Mouse (Mus musculus) lung, postnatal 0 days (tissue): ENCODE data around the gene Map1lc3b. TPM values are rescaled to one million over a fixed set of nuclear protein-coding genes. Genes with fewer than 3 reads are reported as not detected.
A peak's percentile ranks its signal among the peaks of the same experiment; 100 is the strongest.

Source experiments
- ATAC-seq: fragments of 200-750 bp; cut with Nextera tagmentation; 2 replicates; pipeline ENCODE4 v1.8.0; 2017; ENCODE audit warnings: moderate library complexity
- DNase-seq: peaks from one replicate; pipeline ENCODE4 v3.0.0-alpha.2; 2016; ENCODE audit warnings: low spot score
- H3K27ac ChIP-seq: fragments of 300-500 bp; sonication (generic); 2 replicates; pipeline ENCODE4 v1.5.1; 2014; ENCODE audit warnings: antibody characterized with exemption, mild to moderate bottlenecking, low read length, mixed read lengths
- H3K27me3 ChIP-seq: fragments of 300-500 bp; sonication (generic); replicated peaks from 2 replicates; pipeline ENCODE4 v1.6.1; 2014; ENCODE audit warnings: low read length, mixed read lengths; ENCODE audit not compliant: insufficient read depth
- H3K36me3 ChIP-seq: fragments of 300-500 bp; sonication (generic); 2 replicates; pipeline ENCODE4 v1.6.1; 2014; ENCODE audit warnings: low read length, mixed read lengths; ENCODE audit not compliant: insufficient read depth
- H3K4me1 ChIP-seq: fragments of 300-500 bp; sonication (generic); 2 replicates; pipeline ENCODE4 v1.6.1; 2014; ENCODE audit warnings: antibody characterized with exemption, low read depth, low read length, mixed read lengths; ENCODE audit not compliant: insufficient read depth
- H3K4me2 ChIP-seq: fragments of 300-500 bp; sonication (generic); replicated peaks from 2 replicates; pipeline ENCODE4 v1.6.1; 2014; ENCODE audit warnings: low read depth, mild to moderate bottlenecking, low read length, moderate library complexity, mixed read lengths
- H3K4me3 ChIP-seq: fragments of 300-500 bp; sonication (generic); 2 replicates; pipeline ENCODE4 v1.5.1; 2014; ENCODE audit warnings: low read depth, low read length
- H3K9ac ChIP-seq: fragments of 300-500 bp; sonication (generic); replicated peaks from 2 replicates; pipeline ENCODE4 v1.6.1; 2014; ENCODE audit warnings: low read depth, mild to moderate bottlenecking
- H3K9me3 ChIP-seq: fragments of 300-500 bp; sonication (generic); 2 replicates; pipeline ENCODE4 v1.6.1; 2016; ENCODE audit warnings: low read length, mixed read lengths
- CTCF ChIP-seq: IDR thresholded peaks from 2 replicates; pipeline ENCODE4 v1.5.1; 2016; ENCODE audit warnings: antibody characterized with exemption, mild to moderate bottlenecking
- EP300 ChIP-seq: IDR thresholded peaks from 2 replicates; pipeline ENCODE4 v1.6.1; 2016; ENCODE audit warnings: antibody characterized with exemption, mild to moderate bottlenecking, control low read depth
- WGBS: fragments of 180-500 bp; shearing (Covaris S2); extraction: QIAGEN DNeasy Blood & Tissue Kit; methylation state at CpG from one replicate; pipeline ENCODE4 v1.1.7; 2014; 5-methylcytosine and 5-hydroxymethylcytosine counted together
- polyA plus RNA-seq: library from polyadenylated mRNA; unstranded; fragments of >200 nt; fragmentation: Nextera tagmentation; extraction: Ambion mirVana; gene quantifications from 2 replicates; pipeline ENCODE4 v1.2.1, GENCODE M21; 2015

Gene Map1lc3b
- polyA plus RNA-seq, 1 experiment from 2014 or later, result 449 TPM

DNA sequence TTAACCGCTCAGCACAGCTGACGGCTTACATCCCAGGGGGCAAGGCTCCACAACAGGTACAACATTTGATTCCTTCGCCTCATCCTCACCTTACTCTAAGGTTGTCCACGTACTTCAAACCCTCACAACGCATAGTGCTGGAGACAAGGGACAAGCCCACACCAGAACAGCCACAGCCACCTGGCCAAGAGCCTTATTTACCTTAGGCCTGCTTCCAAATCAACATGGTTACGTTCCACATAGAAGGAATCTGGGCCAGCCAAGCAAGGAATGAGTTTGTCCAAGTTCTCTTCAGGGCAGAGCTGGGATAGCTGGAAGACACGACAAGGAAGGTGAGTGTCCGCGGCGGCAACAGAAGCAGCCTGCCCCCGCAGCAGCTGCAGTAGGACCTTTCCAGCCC, 19.8 kb downstream of the Map1lc3b start:
- no peak for ATAC-seq
- 87% methylated on average over 11 of the region's 11 CpGs for WGBS
- H3K4me1 ChIP-seq, result no peaks in the 10 kb centered on the region
- TF ChIP-seq CTCF (no peak), EP300 (no peak)
- H3K27me3 ChIP-seq, result no peaks in the 10 kb centered on the region
- no peaks in the 10 kb centered on the region for H3K9me3 ChIP-seq
- H3K4me3 ChIP-seq, result no peak overlapping the region
- H3K9ac ChIP-seq, result no peak overlapping the region
- no peak overlapping the region for H3K27ac ChIP-seq
- peaks cover 22% of the 10 kb centered on the region for H3K36me3 ChIP-seq
- no peak for DNase-seq
- no peak overlapping the region for H3K4me2 ChIP-seq

DNA sequence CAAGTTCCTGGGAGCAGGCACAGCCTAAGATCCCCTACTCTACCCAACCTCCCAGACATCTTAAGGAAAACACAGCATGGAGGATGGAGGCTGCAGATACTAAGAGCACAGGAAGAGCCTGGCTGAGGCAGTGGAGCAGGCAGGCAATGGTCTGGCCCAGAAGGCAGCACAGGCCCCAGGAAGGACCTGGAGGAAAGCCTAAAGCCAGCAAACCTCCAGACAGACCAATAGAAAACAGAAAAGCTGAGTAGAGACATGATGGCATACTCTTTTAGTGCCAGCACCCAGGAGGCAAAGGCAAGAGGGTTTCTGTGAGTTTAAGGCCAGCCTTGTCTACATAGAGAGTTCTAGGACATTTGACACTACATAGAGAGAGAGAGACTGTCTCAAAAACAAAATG, 23.3 kb downstream of the Map1lc3b start:
- ATAC-seq, result no peak
- Histone ChIP-seq H3K4me2 (no peak overlapping the region), H3K27me3 (no peaks in the 10 kb centered on the region), H3K9ac (no peak overlapping the region), H3K4me3 (no peak overlapping the region), H3K4me1 (peaks cover 6% of the 10 kb centered on the region; the same call in 1 of the 2 replicates), H3K36me3 (no peaks in the 10 kb centered on the region; the same call in 1 of the 2 replicates), H3K27ac (no peak overlapping the region), H3K9me3 (no peaks in the 10 kb centered on the region)
- TF ChIP-seq CTCF, result no peak
- no peak for TF ChIP-seq EP300
- no peak for DNase-seq

GRCm38 (mm10) chr8:121619401-121619995, 29.3 kb downstream of the Map1lc3b start:
- TF ChIP-seq CTCF, result no peak
- peak; percentile 99 for TF ChIP-seq EP300
- ATAC-seq, result peak; percentile 94
- Histone ChIP-seq H3K9me3 (no peaks in the 10 kb centered on the region), H3K4me1 (peaks cover 34% of the 10 kb centered on the region), H3K36me3 (no peaks in the 10 kb centered on the region), H3K4me3 (no peak overlapping the region), H3K27me3 (no peaks in the 10 kb centered on the region), H3K4me2 (0 out of 2 replicates have a peak overlapping the region, but pooled peaks have one; percentile 8), H3K27ac (peak overlapping the region; percentile 84), H3K9ac (no peak overlapping the region)
- peak; percentile 92 for DNase-seq
- WGBS, result 12% methylated on average over 7 of the region's 7 CpGs

DNA sequence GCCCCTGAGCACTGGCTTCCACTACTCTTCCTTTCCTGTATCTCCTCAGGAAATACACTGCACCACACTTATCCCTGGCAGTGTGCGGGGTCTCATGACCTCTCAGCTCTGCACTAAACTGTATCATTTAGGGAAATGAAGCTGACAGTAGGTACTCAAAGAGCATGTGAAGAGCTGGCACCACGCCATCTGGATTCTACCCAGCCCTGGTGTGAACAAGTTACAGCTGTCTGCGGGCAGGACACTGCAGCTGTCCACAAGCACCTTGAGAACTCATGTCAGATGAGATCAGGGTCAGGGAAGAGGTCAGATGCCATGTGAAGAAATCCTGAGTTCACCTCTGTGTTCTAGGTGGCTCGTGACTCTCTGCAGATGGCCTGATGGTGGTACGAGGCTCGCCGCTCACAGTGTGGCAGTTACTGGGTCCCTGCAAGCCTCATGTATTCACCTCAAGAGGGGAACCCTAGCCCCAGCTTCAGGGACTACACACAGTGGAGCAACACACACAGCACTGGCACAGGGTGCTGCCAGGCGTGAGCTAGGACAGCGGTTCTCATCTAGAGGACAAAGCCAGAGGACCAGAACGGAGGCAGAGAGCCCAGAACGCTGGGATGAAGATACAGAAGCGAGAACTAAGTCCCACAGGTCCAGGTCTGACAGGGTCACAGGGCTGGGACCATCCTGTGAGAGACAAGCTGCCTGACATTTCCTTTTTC, 30.8 kb downstream of the Map1lc3b start:
- no peaks in the 10 kb centered on the region for H3K27me3 ChIP-seq
- peaks cover 34% of the 10 kb centered on the region for H3K4me1 ChIP-seq
- no peaks in the 10 kb centered on the region for H3K9me3 ChIP-seq
- no peak overlapping the region for H3K4me2 ChIP-seq
- no peak overlapping the region for H3K4me3 ChIP-seq
- WGBS, result 52% methylated on average over 12 of the region's 12 CpGs
- H3K27ac ChIP-seq, result 0 out of 2 replicates have a peak overlapping the region, but pooled peaks have one; percentile 84
- H3K9ac ChIP-seq, result no peak overlapping the region
- DNase-seq (peak; percentile 25), ATAC-seq (peak; percentile 6; the same call in 1 of the 2 replicates)
- TF ChIP-seq CTCF (no peak), EP300 (no peak)
- no peaks in the 10 kb centered on the region for H3K36me3 ChIP-seq

GRCm38 (mm10) chr8:121621879-121622278, 31.7 kb downstream of the Map1lc3b start:
- no peaks in the 10 kb centered on the region for H3K9me3 ChIP-seq
- DNase-seq (peak; percentile 34), ATAC-seq (no peak)
- 65% methylated on average over 1 of the region's 1 CpGs for WGBS
- no peak overlapping the region for H3K9ac ChIP-seq
- no peaks in the 10 kb centered on the region for H3K27me3 ChIP-seq
- no peak overlapping the region for H3K27ac ChIP-seq
- TF ChIP-seq EP300 (no peak), CTCF (peak; percentile 58)
- H3K4me3 ChIP-seq, result no peak overlapping the region
- no peaks in the 10 kb centered on the region for H3K36me3 ChIP-seq
- H3K4me1 ChIP-seq, result peaks cover 34% of the 10 kb centered on the region
- H3K4me2 ChIP-seq, result no peak overlapping the region

DNA sequence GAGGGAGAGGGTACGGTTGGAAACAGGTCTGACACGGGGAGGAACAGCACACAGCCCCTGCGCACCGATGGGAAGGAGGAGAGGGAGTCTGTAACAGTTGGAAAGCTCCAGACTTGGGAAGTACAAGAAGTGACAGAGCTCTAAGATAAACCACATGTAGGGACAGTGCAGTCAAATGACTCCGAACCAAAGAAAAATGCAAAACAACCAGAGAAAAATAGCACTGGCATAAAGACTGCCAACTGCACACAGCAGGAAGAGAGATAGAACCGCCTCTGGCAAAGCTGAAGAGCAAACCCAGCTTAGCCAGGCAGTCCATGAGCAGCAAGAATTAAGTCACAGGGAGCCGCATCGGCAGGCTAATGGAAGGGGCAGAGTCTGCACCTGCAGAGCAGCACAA, 32.9 kb downstream of the Map1lc3b start:
- Histone ChIP-seq H3K4me3 (no peak overlapping the region), H3K9me3 (no peaks in the 10 kb centered on the region), H3K9ac (no peak overlapping the region), H3K27ac (no peak overlapping the region), H3K36me3 (0 out of 2 replicates have a peak, but pooled peaks cover 3% of the 10 kb centered on the region), H3K4me1 (peaks cover 31% of the 10 kb centered on the region), H3K27me3 (no peaks in the 10 kb centered on the region), H3K4me2 (no peak overlapping the region)
- TF ChIP-seq CTCF, result no peak
- no peak for TF ChIP-seq EP300
- WGBS, result 90% methylated on average over 8 of the region's 8 CpGs
- ATAC-seq (no peak), DNase-seq (no peak)
